Mouse (Mus musculus): ENCODE measurements around the gene Rbms3. TPM values are rescaled to one million over a fixed set of nuclear protein-coding genes. Genes with fewer than 3 reads are reported as not detected.

The Rbms3 gene
- polyA plus RNA-seq, 1 experiment = 5.3 TPM

DNA sequence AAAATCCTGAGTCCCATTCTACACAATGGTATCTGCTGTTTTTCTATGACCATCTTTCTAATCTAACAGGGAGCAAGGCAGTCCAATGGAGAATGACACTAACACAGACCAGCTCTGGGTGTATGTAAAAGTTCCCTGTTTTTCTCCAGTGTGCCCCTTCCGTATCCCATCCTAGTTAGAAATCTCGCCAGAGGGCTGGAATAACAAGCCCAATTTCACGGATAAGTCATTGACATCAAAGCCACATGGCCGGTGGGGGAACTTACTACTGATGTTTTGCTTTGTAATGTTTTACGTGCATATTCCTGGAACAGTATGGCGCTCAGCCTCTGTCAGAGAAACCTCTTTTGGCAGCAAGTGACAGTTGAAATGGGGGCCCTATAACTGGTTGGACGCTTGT, 449.1 kb downstream of the Rbms3 start:
- Histone ChIP-seq H3K4me1 (ENCODE audit: control insufficient read depth, insufficient read depth, low read length) (no peaks in the 10 kb centered on the region), H3K27ac (ENCODE audit: insufficient read depth, low read length) (no peak overlapping the region), H3K4me3 (ENCODE audit: insufficient read depth, low read length) (no peak overlapping the region)
- TF ChIP-seq POLR2A (IDR thresholded peaks at IDR 0.05; ENCODE audit: extremely low read depth, insufficient read depth, low read length) (no peak), CTCF (IDR thresholded peaks at IDR 0.05; ENCODE audit: extremely low read depth, insufficient read depth, low read length) (no peak)

DNA sequence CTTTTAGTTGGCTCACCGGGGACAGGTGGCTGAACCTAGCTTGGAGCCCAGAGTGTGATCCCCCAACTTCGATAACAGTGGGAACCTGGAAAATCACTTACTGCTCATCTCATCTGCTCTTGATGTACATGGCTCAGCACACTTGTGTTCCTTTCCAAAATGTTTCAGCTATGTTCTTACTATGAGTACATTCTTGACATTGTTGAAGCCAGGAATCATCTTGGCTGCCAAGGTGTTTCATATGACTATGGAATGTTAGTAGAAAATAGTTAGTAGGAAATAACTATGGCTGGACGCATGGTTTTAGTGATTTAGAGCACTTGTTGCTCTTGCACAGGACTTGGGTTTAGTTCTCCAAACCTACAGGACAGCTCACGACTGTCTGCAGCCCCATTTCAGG, 451.3 kb downstream of the Rbms3 start:
- TF ChIP-seq CTCF (IDR thresholded peaks at IDR 0.05; ENCODE audit: extremely low read depth, insufficient read depth, low read length) (no peak), POLR2A (IDR thresholded peaks at IDR 0.05; ENCODE audit: extremely low read depth, insufficient read depth, low read length) (no peak)
- no peaks in the 10 kb centered on the region for H3K4me1 ChIP-seq (ENCODE audit: control insufficient read depth, insufficient read depth, low read length)
- H3K4me3 ChIP-seq (ENCODE audit: insufficient read depth, low read length) = no peak overlapping the region
- H3K27ac ChIP-seq (ENCODE audit: insufficient read depth, low read length) = no peak overlapping the region

DNA sequence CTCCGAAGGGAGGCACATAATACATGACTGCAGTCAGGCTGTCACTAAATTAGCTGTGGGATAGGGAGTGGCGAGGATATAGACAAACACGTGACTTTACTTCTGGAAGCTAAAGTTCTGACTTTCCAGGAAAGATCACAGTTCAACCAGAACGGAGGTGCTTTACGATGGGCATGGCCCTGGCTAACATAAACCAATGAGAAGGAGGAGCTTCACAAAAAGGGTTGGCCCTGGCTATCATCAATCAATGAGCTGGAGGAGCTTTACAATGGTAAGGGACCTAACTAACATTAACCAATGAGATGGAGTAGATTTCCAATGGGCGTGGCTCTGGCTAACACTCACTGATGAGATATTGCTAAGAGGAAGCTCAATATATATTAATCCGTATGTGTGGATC, 457.2 kb downstream of the Rbms3 start:
- no peaks in the 10 kb centered on the region for H3K4me1 ChIP-seq (ENCODE audit: control insufficient read depth, insufficient read depth, low read length)
- no peak for TF ChIP-seq CTCF (IDR thresholded peaks at IDR 0.05; ENCODE audit: extremely low read depth, insufficient read depth, low read length)
- TF ChIP-seq POLR2A (IDR thresholded peaks at IDR 0.05; ENCODE audit: extremely low read depth, insufficient read depth, low read length) = no peak

DNA sequence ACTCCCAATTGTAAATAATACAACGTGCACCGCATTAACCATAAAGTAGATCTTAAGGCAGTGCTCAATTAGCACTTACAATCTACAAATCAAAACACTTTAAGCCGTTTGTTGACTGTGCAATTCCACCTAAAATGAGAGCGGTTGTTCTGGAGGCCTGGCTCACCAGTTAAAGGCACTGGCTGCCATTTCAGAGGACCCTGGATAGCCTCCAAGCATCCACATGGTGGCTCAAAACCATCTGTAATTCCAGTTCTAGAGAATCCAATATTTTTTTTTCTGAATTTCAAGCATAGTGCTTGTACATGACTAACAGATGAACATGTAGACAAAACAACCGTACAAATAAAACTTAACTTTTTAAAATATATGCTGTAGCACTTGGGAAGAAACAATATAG, 460.5 kb downstream of the Rbms3 start:
- no peak for TF ChIP-seq POLR2A (IDR thresholded peaks at IDR 0.05; ENCODE audit: extremely low read depth, insufficient read depth, low read length)
- no peak for TF ChIP-seq CTCF (IDR thresholded peaks at IDR 0.05; ENCODE audit: extremely low read depth, insufficient read depth, low read length)
- Histone ChIP-seq H3K4me1 (ENCODE audit: control insufficient read depth, insufficient read depth, low read length) (no peaks in the 10 kb centered on the region), H3K4me3 (ENCODE audit: insufficient read depth, low read length) (no peak overlapping the region), H3K27ac (ENCODE audit: insufficient read depth, low read length) (no peak overlapping the region)

More for the DNA sequence above, 457.2 kb downstream of the Rbms3 start:
- H3K27ac ChIP-seq (ENCODE audit: insufficient read depth, low read length) = no peak overlapping the region
- no peak overlapping the region for H3K4me3 ChIP-seq (ENCODE audit: insufficient read depth, low read length)

DNA sequence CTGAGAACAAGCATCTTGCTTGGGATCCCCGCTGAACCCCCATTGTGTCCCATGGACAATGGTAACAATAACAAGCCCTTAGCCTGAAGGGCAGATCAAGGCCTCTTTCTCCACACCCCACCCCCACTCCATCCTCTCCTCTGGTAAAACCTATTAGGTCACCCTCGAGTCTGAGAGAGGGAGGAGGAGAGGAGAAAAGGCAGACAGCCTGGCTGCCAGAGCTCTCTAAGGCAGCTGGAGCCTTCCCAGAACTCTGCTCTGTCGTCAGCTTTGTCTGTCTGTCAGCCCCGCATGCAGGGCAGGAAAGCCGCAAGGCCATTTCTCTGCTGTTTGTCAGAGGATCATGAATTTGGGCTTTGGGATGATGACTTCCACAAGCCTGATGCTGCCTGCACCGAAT, 466.6 kb downstream of the Rbms3 start:
- Histone ChIP-seq H3K4me3 (ENCODE audit: insufficient read depth, low read length) (no peak overlapping the region), H3K4me1 (ENCODE audit: control insufficient read depth, insufficient read depth, low read length) (no peaks in the 10 kb centered on the region), H3K27ac (ENCODE audit: insufficient read depth, low read length) (no peak overlapping the region)
- TF ChIP-seq CTCF (IDR thresholded peaks at IDR 0.05; ENCODE audit: extremely low read depth, insufficient read depth, low read length) (no peak), POLR2A (IDR thresholded peaks at IDR 0.05; ENCODE audit: extremely low read depth, insufficient read depth, low read length) (no peak)

DNA sequence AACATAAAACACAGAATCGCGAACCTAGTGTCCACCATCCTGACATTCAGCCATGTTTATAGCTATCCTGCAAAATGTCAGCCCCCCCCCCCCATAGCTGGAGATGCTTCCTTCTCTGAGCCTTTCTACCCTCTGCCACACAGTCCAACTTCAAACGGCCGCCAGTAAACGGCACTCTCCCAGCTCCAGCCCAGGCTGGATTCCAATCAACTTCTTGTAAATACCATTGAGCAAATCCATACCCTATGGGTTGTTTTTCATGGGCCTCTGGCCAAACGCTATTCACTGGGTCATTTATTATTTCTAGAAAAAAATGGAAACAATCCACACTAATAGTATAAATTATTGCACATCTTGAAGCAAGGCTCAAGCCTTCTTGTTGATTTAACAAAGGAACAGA, 468.6 kb downstream of the Rbms3 start:
- TF ChIP-seq POLR2A (IDR thresholded peaks at IDR 0.05; ENCODE audit: extremely low read depth, insufficient read depth, low read length) (no peak), CTCF (IDR thresholded peaks at IDR 0.05; ENCODE audit: extremely low read depth, insufficient read depth, low read length) (no peak)
- Histone ChIP-seq H3K27ac (ENCODE audit: insufficient read depth, low read length) (no peak overlapping the region), H3K4me3 (ENCODE audit: insufficient read depth, low read length) (no peak overlapping the region), H3K4me1 (ENCODE audit: control insufficient read depth, insufficient read depth, low read length) (no peaks in the 10 kb centered on the region)

DNA sequence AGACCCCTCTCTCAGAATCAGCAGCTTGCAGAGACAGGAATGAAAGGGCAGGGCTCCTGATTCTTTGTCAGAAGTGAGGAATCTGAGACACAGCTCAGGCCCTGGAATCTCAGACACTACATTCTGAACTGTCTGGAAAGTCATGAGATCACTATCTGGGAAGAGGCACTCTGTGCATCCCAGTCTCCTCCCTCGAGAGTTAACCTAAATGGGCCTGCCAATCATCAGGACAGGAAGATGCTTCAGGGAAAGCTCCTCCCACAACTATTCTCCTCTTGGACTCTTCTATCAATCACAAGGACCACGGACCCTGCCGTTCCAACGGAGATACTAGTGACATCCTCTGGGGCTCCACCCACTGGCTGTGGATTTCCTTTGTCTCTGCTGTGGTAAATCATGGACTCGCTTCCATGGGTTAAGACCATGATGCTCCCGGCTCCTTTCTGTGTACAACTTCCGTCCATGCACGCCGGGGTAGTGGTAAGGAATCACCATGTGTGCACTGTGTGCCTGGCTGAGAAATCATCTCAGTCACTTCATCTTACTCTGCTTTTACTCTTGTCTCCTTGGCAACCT, 473.3 kb downstream of the Rbms3 start:
- no peak for TF ChIP-seq CTCF (IDR thresholded peaks at IDR 0.05; ENCODE audit: extremely low read depth, insufficient read depth, low read length)
- TF ChIP-seq POLR2A (IDR thresholded peaks at IDR 0.05; ENCODE audit: extremely low read depth, insufficient read depth, low read length) = no peak
- Histone ChIP-seq H3K27ac (ENCODE audit: insufficient read depth, low read length) (no peak overlapping the region), H3K4me3 (ENCODE audit: insufficient read depth, low read length) (no peak overlapping the region), H3K4me1 (ENCODE audit: control insufficient read depth, insufficient read depth, low read length) (no peaks in the 10 kb centered on the region)

DNA sequence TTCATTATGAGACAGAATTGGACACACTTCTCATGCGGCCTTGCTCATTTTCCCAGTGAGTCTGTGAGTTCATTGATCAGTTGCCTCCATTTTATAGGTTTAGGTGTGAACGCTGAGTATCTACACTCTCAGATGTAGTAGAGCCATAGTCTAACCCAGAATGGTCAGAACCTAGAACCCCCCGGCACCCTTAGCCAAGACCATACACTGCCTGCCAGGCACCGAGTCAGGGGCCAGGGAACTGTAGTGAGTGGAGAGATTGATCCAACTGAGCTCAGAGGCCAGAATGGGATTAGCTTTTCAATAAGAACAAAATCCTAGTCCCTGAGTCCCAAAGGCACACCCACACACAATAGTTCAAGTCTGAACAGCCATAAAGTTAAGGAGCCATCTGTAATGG, 475.1 kb downstream of the Rbms3 start:
- Histone ChIP-seq H3K4me1 (ENCODE audit: control insufficient read depth, insufficient read depth, low read length) (no peaks in the 10 kb centered on the region), H3K27ac (ENCODE audit: insufficient read depth, low read length) (no peak overlapping the region), H3K4me3 (ENCODE audit: insufficient read depth, low read length) (no peak overlapping the region)
- no peak for TF ChIP-seq POLR2A (IDR thresholded peaks at IDR 0.05; ENCODE audit: extremely low read depth, insufficient read depth, low read length)
- TF ChIP-seq CTCF (IDR thresholded peaks at IDR 0.05; ENCODE audit: extremely low read depth, insufficient read depth, low read length) = no peak

DNA sequence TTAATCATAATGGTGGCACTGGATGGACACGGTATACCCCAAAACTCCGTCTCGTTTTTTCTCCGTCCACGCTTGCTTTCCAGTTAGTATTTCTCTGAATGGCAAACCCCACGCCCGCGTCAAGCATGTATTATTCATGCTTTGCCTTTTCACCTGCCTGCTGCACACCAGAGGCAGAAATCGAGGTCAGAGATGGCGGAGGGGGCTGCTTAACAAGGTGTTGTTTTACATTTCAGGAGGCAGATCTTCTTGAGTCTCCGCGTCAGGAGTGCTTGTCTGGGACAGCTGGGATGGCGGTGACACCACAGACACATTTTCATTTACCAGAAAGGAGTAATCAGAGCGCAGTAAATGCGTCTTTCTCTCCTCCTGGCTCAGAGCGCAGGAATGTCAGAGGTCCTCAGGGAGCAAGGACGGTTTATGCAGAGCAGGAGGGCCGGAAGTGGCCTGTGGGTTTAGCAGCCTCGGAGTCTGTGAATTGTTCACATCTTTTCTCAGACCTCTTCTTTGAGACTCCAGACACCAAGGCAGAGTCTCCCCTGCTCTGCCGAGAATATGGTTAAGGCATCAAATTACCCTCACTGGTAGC, 475.9 kb downstream of the Rbms3 start:
- H3K4me3 ChIP-seq (ENCODE audit: insufficient read depth, low read length) = no peak overlapping the region
- no peak overlapping the region for H3K27ac ChIP-seq (ENCODE audit: insufficient read depth, low read length)
- TF ChIP-seq CTCF (IDR thresholded peaks at IDR 0.05; ENCODE audit: extremely low read depth, insufficient read depth, low read length) = no peak
- no peak for TF ChIP-seq POLR2A (IDR thresholded peaks at IDR 0.05; ENCODE audit: extremely low read depth, insufficient read depth, low read length)
- no peaks in the 10 kb centered on the region for H3K4me1 ChIP-seq (ENCODE audit: control insufficient read depth, insufficient read depth, low read length)

DNA sequence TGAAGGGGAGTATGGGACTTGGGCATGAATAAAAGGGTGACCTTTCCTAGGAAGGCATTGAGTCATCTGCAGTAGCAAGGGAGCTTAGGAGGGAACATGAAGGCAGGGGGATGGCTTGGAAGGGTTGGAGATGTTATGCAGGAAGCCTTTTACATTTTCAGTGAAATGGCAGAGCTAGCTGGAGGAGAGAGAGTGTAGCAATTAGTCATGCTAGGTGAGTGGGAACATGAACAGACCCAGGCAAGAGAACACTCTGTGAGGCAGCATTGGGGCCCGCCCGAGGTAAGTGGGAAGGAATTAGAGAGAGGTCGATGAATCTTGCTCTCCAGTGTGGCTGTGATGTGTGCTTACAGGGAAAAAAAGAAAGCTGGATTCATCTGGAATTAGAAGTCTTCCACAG, 477.8 kb downstream of the Rbms3 start:
- Histone ChIP-seq H3K4me3 (ENCODE audit: insufficient read depth, low read length) (no peak overlapping the region), H3K27ac (ENCODE audit: insufficient read depth, low read length) (no peak overlapping the region), H3K4me1 (ENCODE audit: control insufficient read depth, insufficient read depth, low read length) (no peaks in the 10 kb centered on the region)
- TF ChIP-seq CTCF (IDR thresholded peaks at IDR 0.05; ENCODE audit: extremely low read depth, insufficient read depth, low read length) (no peak), POLR2A (IDR thresholded peaks at IDR 0.05; ENCODE audit: extremely low read depth, insufficient read depth, low read length) (no peak)

Data from cortical plate, adult 2 months (tissue).